Mouse (Mus musculus) hindbrain, postnatal 0 days (tissue): ENCODE results near the gene Itga7. TPM values are rescaled to one million over a fixed set of nuclear protein-coding genes. Genes with fewer than 3 reads are reported as not detected.

Experiments
- ATAC-seq: fragments of 200-750 bp; cut with Nextera tagmentation; 2 replicates; pipeline ENCODE4 v1.8.0; 2017; ENCODE audit warnings: mild to moderate bottlenecking, moderate TSS enrichment, moderate library complexity
- DNase-seq: peaks from one replicate; pipeline ENCODE4 v3.0.0-alpha.2; 2015; ENCODE audit warnings: low spot score
- H3K27ac ChIP-seq: fragments of 300-500 bp; sonication (generic); 2 replicates; pipeline ENCODE4 v1.5.1; 2014; ENCODE audit warnings: mild to moderate bottlenecking
- H3K27me3 ChIP-seq: fragments of 300-500 bp; sonication (generic); 2 replicates; pipeline ENCODE4 v1.6.1; 2014; ENCODE audit warnings: low read length, mixed read lengths; ENCODE audit not compliant: insufficient read depth
- H3K36me3 ChIP-seq: fragments of 300-500 bp; sonication (generic); 2 replicates; pipeline ENCODE4 v1.6.1; 2014; ENCODE audit warnings: low read length, mixed read lengths; ENCODE audit not compliant: insufficient read depth
- H3K4me1 ChIP-seq: fragments of 300-500 bp; sonication (generic); 2 replicates; pipeline ENCODE4 v1.6.1; 2014; ENCODE audit warnings: antibody characterized with exemption, low read length, mixed read lengths; ENCODE audit not compliant: insufficient read depth
- H3K4me2 ChIP-seq: fragments of 300-500 bp; sonication (generic); 2 replicates; pipeline ENCODE4 v1.6.1; 2014; ENCODE audit warnings: low read depth, mild to moderate bottlenecking, low read length, moderate library complexity, mixed read lengths
- H3K4me3 ChIP-seq: fragments of 300-500 bp; sonication (generic); 2 replicates; pipeline ENCODE4 v1.5.1; 2014; ENCODE audit warnings: low read length
- H3K9ac ChIP-seq: fragments of 300-500 bp; sonication (generic); replicated peaks from 2 replicates; pipeline ENCODE4 v1.6.1; 2014; ENCODE audit warnings: mild to moderate bottlenecking, low read length, moderate library complexity, mixed read lengths
- H3K9me3 ChIP-seq: fragments of 300-500 bp; sonication (generic); 2 replicates; pipeline ENCODE4 v1.6.1; 2016; ENCODE audit warnings: low read length, mixed read lengths
- CTCF ChIP-seq: IDR thresholded peaks from 2 replicates; pipeline ENCODE4 v1.5.1; 2016; ENCODE audit warnings: antibody characterized with exemption, control low read depth, low read depth
- WGBS: fragments of 180-500 bp; shearing (Covaris S2); extraction: QIAGEN DNeasy Blood & Tissue Kit; methylation state at CpG from one replicate; pipeline ENCODE4 v1.1.7; 2014; 5-methylcytosine and 5-hydroxymethylcytosine counted together
- polyA plus RNA-seq: library from polyadenylated mRNA; unstranded; fragments of >200 nt; fragmentation: Nextera tagmentation; extraction: Ambion mirVana; gene quantifications from 2 replicates; pipeline ENCODE4 v1.2.1, GENCODE M21; 2015
- total RNA-seq: library from RNA; depleted of rRNA; stranded (reverse); fragments of >200 nt; gene quantifications from 2 replicates; pipeline ENCODE4 v1.2.3, GENCODE M21; 2014

Gene Itga7
- total and polyA plus RNA-seq, 2 experiments from 2014 or later, result 15.1 to 29.0 TPM

GRCm38 (mm10) chr10:128931441-128931840, 2.2 kb upstream of the Itga7 start:
- Histone ChIP-seq H3K27me3 (no peaks in the 10 kb centered on the region), H3K4me1 (peaks cover 4% of the 10 kb centered on the region; the same call in 1 of the 2 replicates), H3K36me3 (no peaks in the 10 kb centered on the region), H3K9me3 (no peaks in the 10 kb centered on the region), H3K9ac (no peak overlapping the region), H3K27ac (no peak overlapping the region), H3K4me2 (no peak overlapping the region), H3K4me3 (no peak overlapping the region)
- DNase-seq (no peak), ATAC-seq (no peak)
- no peak for TF ChIP-seq CTCF
- 77% methylated on average over 2 of the region's 2 CpGs for WGBS

DNA sequence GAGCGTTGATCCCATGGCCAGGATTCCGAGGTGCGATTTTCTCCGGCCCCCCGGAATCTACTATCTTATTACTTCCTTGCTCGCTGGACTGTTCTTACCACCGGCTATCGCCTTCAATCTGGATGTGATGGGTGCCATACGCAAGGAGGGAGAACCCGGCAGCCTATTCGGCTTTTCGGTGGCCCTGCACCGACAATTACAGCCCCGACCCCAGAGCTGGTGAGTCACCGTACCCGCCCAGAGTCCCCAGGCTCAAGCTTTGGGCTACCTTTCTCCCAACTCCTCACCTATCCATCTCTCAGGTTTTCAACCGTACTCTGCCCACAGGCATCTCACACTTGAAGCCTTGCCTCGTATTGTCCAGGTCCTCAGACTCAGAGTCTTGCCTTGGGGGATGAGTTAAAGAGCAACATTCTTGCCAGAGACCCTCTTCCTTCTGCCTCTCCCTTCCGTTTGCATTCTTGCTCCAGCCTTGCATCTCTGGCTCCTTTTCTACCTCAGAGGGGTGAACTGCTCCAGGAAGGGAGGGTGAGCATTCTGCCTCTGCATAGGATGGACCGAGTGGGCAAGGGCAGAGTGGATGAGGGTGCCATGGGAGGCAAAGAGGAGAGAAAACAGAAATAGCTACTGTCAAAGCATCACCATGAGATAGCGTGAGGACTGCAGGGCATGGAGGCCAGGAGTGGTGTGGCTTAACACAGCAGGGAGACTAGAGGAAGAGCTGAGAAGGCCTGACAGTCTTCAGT, 531 bp downstream of the Itga7 start:
- Histone ChIP-seq H3K36me3 (no peaks in the 10 kb centered on the region), H3K4me3 (peak overlapping the region; percentile 54), H3K4me2 (peak overlapping the region; percentile 90), H3K9ac (peak overlapping the region; percentile 63), H3K9me3 (no peaks in the 10 kb centered on the region), H3K27ac (peak overlapping the region; percentile 41; the same call in 1 of the 2 replicates), H3K27me3 (no peaks in the 10 kb centered on the region), H3K4me1 (peaks cover 17% of the 10 kb centered on the region)
- ATAC-seq (peak; percentile 13; the same call in 1 of the 2 replicates), DNase-seq (no peak)
- no peak for TF ChIP-seq CTCF
- 3% methylated on average over 21 of the region's 21 CpGs for WGBS

- ATAC-seq, result no peak
- DNase-seq, result no peak
- Histone ChIP-seq H3K4me2 (peak overlapping the region; percentile 90), H3K9ac (peak overlapping the region; percentile 15), H3K4me1 (peaks cover 18% of the 10 kb centered on the region), H3K27me3 (no peaks in the 10 kb centered on the region), H3K9me3 (no peaks in the 10 kb centered on the region), H3K27ac (no peak overlapping the region; the same call in 1 of the 2 replicates), H3K36me3 (no peaks in the 10 kb centered on the region), H3K4me3 (peak overlapping the region; percentile 54)
- TF ChIP-seq CTCF, result peak; percentile 27
- 55% methylated on average over 7 of the region's 7 CpGs for WGBS
Observed at GRCm38 (mm10) chr10:128934997-128935787, 1.6 kb downstream of the Itga7 start.

GRCm38 (mm10) chr10:128935826-128936440, 2.3 kb downstream of the Itga7 start:
- ATAC-seq, result no peak; the same call in 1 of the 2 replicates
- H3K36me3 ChIP-seq, result no peaks in the 10 kb centered on the region

GRCm38 (mm10) chr10:128937756-128938390, 4.3 kb downstream of the Itga7 start:
- Histone ChIP-seq H3K4me1 (peaks cover 18% of the 10 kb centered on the region), H3K4me3 (no peak overlapping the region), H3K4me2 (0 out of 2 replicates have a peak overlapping the region, but pooled peaks have one; percentile 2), H3K9me3 (no peaks in the 10 kb centered on the region), H3K36me3 (no peaks in the 10 kb centered on the region), H3K9ac (no peak overlapping the region), H3K27me3 (no peaks in the 10 kb centered on the region), H3K27ac (peak overlapping the region; percentile 56; the same call in 1 of the 2 replicates)
- ATAC-seq (no peak), DNase-seq (no peak)
- no peak for TF ChIP-seq CTCF
- WGBS, result 56% methylated on average over 12 of the region's 12 CpGs

More at GRCm38 (mm10) chr10:128935826-128936440, 2.3 kb downstream of the Itga7 start:
- TF ChIP-seq CTCF, result no peak
- H3K9ac ChIP-seq, result no peak overlapping the region
- no peak overlapping the region; the same call in 1 of the 2 replicates for H3K4me3 ChIP-seq
- no peaks in the 10 kb centered on the region for H3K9me3 ChIP-seq
- 66% methylated on average over 8 of the region's 8 CpGs for WGBS
- no peak for DNase-seq
- H3K27ac ChIP-seq, result no peak overlapping the region
- peaks cover 18% of the 10 kb centered on the region for H3K4me1 ChIP-seq
- no peaks in the 10 kb centered on the region for H3K27me3 ChIP-seq
- H3K4me2 ChIP-seq, result peak overlapping the region; percentile 90

DNA sequence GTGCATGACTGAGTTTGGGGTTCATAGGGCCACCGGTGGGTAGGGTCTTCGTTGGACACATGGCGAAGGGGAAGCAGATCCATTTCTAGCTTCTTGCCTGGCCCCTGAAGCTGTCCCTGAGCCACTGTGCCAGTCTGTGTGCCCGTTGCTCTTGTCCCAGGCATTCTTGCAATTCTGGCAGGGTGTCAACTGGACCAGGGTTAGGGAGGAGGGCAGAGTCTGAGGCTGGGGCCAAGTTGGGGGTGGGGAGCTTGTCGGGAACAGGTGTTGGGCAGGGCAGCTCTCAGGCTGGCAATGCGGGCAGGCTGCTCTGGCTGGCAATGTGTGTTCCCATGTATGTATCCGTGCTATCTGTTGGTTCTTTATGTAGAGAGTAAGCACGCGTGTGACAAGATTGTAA, 4.8 kb downstream of the Itga7 start:
- TF ChIP-seq CTCF, result no peak
- 43% methylated on average over 9 of the region's 9 CpGs for WGBS

More for the DNA sequence above, 4.8 kb downstream of the Itga7 start:
- 0 out of 2 replicates have a peak overlapping the region, but pooled peaks have one; percentile 2 for H3K4me2 ChIP-seq
- H3K27ac ChIP-seq, result peak overlapping the region; percentile 56; the same call in 1 of the 2 replicates
- H3K4me1 ChIP-seq, result peaks cover 14% of the 10 kb centered on the region
- H3K9ac ChIP-seq, result no peak overlapping the region
- H3K36me3 ChIP-seq, result no peaks in the 10 kb centered on the region
- peak; percentile 83 for DNase-seq
- peak; percentile 71 for ATAC-seq
- H3K9me3 ChIP-seq, result no peaks in the 10 kb centered on the region
- H3K27me3 ChIP-seq, result no peaks in the 10 kb centered on the region
- H3K4me3 ChIP-seq, result no peak overlapping the region
